Mouse (Mus musculus): ENCODE measurements around the gene Kif28.
"Not testable (repeated sequence)": the region's sequence is repeated elsewhere in the genome, so short reads cannot be mapped to it uniquely, and the experiment has no call there.

Kif28 gene

DNA sequence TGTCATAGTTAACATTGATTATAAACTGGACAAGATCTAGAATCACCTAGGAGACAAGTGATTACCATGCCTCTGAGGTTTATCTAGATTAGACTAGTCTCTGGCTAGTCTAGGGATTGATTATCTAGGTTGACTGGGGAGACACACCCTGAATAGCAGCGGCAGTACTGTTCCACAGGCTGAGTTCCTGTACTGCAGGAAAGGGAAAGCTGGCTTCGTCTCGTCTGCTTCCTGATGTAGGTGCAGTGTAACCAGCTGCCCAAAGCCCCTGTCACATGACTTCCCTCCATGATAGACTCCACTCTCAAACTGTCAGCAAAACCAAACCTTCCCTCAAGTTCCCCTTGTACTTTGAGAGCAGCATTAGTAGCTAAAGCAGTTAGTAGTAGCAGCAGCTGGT is 40.9 kb downstream of the Kif28 start:
- no peak for DNase-seq (ENCODE audit: low spot score)

- DNase-seq (ENCODE audit: low spot score): no peak
Measured at GRCm38 (mm10) chr1:179689479-179689878, 55.6 kb downstream of the Kif28 start.

- DNase-seq (ENCODE audit: low spot score): no peak
Measured at GRCm38 (mm10) chr1:179688914-179689313, 56.2 kb downstream of the Kif28 start.

DNA sequence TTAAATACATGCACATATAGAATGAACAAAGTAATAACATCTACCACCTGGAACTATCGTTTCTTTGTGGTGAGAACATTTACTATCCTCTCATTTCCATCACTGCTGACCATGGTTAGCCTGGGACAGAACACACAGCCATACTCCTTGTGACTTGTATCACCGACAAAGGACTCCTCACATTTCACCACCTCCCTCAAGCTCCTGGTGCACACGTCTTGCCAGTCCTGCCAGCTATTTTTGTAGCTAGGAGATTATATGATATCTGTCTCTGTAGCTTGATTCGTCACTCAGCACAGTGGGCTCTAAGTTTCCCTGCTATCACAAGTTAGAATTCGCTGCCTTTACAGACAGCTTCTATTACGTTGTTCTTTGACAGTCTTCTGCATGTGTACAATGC is 56.7 kb downstream of the Kif28 start:
- no peak for DNase-seq (ENCODE audit: low spot score)

DNA sequence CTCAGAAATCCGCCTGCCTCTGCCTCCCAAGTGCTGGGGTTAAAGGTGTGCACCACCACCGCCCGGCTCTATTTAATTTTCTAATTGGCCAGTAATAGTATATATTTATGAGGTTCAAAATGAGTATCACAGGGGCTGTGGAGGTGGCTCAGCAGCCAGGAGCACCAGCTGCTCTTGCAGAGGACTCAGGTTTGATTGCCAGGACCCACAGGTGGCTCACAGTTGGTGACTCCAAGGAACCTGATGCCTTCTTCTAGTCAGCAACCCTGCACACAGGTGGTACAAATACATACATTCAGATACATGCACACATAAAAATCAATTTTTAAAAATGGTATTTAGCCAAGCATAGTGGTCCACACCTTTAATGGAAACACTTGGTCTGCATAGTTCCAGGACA is 57.1 kb downstream of the Kif28 start:
- DNase-seq (ENCODE audit: low spot score): no peak

GRCm38 (mm10) chr1:179687305-179687704 is 57.8 kb downstream of the Kif28 start:
- no peak for DNase-seq (ENCODE audit: low spot score)

DNA sequence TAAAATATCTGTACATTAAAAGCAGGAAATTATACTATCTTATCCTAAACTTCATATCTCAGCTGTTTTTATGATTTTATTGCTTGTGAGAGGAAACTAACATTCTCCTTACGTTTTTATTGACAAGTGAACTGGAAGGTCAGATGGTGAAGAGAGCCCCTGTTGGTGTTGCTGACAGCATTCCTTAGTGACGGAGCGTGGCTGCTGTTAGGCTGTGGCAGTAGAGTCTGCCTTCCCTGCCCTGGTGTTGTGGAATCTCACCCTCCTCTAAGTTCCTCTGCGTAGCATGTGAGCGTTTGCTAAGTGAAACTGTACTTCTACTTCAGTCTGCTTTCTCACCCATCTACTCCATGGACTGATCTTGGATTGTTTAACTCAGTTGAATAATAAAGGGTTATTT is 58.3 kb downstream of the Kif28 start:
- no peak for DNase-seq (ENCODE audit: low spot score)

DNA sequence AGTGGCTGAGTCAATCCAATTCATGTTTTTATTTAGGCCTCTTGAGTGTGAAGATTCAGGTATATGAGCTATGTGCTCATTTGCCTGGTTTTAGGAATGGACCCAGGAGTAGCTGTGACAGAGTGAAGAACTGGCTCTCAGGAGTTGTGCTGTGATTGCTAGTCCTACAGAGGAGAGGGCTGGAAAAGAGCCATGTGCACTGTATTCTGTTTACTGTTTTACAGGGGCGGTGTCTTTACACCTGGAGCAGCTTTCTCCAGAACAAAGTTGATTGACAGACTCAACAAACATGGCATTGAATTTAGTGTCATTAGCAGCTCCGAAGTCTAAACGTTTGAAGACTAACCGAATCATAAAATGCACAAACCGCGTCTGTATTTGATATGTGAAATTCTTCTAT is 58.7 kb downstream of the Kif28 start:
- no peak for DNase-seq (ENCODE audit: low spot score)

- DNase-seq (ENCODE audit: low spot score): not testable (repeated sequence)
Measured at GRCm38 (mm10) chr1:179682753-179683152, 62.3 kb downstream of the Kif28 start.

- DNase-seq (ENCODE audit: low spot score): peak; percentile 27
Measured at GRCm38 (mm10) chr1:179679326-179679725, 65.7 kb downstream of the Kif28 start.

- DNase-seq (ENCODE audit: low spot score): no peak
Measured at GRCm38 (mm10) chr1:179677031-179677430, 68.0 kb downstream of the Kif28 start.

- DNase-seq (ENCODE audit: low spot score): no peak
Measured at GRCm38 (mm10) chr1:179674355-179674754, 70.7 kb downstream of the Kif28 start.

DNA sequence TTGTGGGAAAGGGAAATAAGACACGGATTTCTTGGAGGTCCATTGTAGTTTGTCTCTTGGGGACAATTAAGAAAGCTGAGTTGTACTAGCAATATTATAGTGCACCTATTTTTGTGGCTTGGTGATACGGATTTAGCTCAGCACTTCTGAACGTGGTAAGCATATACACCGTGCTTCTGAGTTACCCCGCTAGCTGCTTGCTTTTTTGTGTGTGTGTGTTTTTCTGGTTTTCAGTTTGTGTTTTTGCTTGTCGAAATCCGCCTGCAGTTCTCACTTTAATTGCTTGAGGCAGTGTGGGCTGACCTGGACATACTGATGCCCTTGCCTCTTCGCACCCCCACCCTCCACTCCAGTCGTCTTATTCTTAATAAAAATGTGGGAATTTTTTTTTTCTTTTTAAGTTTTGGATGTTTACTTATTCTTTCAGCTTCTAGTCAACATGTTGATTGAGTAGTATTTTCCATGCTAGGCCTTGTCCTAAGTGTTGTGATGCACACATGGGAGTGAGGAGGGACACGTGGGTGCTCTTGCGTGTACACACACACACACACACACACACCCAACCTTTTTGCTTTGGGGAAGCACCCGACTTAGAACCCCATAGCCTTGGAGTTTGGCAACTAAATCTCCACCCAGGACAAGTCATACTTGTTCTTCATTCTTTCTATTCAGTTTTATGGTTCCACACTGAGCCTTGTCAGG is 76.1 kb downstream of the Kif28 start:
- peak; percentile 46 for DNase-seq (ENCODE audit: low spot score)

DNA sequence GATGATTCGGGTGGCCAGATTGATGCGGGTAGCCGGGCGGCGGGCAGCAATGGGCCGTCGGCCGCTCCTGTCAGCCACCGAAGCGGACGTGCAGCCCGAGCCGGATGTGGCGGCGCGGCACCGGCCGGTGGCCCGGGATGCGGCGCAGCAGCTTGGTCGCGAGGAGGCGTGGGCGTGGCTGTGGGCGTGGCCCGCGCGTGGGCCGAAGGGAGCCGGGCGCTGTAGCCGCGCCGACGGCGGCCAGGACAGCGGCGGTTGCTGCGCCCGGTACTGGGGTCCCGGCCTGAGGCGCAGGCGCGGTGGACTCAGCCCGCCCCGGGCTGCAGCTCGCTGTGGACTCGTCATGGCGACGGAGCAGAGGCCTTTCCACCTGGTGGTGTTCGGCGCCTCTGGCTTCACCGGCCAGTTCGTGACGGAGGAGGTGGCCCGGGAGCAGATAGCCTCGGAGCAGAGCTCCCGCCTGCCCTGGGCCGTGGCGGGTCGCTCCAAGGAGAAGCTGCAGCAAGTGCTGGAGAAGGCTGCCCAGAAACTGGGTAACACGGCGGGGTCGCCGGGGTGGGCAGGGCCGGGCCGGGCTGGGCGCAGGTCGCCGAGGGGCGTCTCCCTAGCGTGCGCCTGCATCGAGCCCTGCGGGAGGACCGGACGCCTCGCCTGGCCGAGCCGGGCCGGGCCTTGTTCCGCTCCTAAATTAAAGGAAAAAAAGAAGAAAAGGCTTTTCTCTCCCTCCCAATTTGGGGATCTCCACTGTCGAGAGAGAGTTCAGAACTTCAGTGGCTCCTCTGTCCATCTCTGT is 76.9 kb downstream of the Kif28 start, which contains the start of gene Sccpdh:
TSS of gene Sccpdh (plus strand) at position 198 of the 793 bp plus-strand sequence.
- DNase-seq (ENCODE audit: low spot score): peak; percentile 78

DNA sequence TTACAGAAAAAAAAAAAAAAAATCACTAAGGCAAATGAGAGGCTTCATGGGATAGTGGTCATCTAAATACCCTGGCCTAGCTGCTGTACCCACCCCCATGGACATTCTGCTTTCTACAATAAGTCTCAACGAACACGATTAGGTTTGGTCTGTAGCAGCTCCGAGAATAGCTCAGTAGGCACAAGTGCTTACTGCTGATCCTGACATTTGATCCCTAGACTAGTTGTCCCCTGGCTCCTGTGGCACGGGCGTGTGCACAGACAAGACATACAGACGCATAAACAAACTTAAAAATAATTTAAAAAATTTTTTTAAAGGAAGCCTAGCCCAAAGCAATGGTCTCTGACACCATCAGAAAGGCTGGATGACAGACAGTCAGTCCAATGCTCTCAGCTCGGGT is 77.6 kb downstream of the Kif28 start:
- peak; percentile 17 for DNase-seq (ENCODE audit: low spot score)

DNA sequence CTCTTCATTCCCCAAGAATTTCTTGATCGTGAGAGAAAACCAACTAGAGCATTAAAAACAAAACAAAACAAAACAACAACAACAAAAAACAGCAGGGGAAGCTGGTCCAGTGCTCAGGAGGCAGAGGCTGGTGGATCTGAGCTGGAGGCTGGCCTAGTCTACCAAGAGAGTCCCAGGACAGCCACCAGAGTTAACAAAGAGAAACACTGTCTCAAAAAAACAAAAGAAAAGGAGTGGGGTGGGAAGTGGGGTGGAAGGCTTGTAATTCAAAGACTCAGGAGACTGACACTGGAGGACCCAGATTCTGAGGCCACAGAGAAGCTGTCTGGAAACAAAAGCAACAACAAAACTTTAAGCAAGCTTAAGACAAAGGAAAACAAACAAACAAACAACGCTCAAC is 78.1 kb downstream of the Kif28 start:
- no peak for DNase-seq (ENCODE audit: low spot score)

DNA sequence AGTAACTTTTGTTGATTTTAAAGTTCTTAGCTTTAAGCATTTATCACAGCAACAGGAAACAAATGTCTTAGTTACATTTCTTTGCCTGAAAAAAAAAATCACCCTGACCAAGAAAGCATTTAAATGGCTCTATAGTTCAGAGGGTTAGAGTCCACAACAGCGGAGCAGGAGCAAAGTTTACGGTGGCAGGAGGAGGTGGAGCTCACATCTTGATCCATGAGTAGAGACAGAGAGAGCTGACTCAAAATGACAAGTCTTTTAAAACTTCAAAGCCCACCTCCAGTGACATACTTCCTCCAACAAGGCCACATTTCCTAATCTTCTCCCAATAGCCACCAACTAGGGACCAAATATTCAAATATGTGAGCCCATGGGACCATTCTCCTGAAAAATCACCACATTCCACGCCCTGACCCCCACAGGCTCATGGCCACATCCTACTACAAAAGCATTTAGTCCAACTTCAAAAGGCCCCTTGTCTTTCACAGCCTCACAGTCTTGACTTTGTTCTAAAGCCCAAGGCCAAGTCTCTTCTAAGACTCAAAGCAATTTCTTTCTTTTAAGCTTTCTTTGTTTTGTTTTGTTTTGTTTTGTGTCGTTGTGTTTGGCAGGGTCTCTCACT is 80.7 kb downstream of the Kif28 start:
- DNase-seq (ENCODE audit: low spot score): no peak

DNA sequence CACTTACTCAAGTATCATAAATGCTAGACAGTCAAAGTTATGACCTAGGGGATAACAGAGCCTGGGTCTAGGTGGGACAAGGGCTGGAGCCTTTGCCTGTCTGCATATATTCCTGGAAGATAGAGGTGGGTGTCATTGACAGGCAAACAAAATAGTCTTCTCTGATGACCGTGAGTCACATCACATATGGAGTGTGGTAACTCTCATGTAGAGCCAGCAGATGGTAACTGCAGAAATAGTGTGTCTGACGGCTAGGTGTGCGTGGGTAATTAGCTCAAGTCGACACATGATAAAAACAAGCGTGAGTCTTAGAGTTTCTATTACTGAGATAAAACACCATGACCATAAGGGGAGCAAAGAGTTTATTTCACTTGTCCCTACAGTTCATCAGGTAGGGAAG is 82.0 kb downstream of the Kif28 start:
- DNase-seq (ENCODE audit: low spot score): no peak

DNA sequence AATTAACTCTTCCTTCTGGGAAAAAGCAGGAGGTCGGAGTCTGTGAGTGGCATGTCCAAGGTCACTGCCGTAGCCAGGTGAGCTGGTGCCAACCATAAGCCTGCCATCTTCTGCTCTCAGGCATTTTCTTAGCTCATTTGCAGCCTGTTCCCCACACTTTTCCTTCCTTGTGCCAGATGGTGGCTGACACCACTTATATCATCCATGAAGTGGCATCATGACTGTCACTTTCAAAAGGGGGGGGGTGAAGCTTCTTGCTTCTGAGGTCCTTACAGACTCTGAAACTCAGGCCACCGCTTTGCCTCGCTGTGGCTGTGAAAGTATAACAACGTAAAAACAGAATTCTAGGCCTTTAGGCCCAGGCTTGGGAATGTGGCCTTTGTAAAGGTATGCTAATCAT is 93.8 kb downstream of the Kif28 start:
- no peak for DNase-seq (ENCODE audit: low spot score)

DNA sequence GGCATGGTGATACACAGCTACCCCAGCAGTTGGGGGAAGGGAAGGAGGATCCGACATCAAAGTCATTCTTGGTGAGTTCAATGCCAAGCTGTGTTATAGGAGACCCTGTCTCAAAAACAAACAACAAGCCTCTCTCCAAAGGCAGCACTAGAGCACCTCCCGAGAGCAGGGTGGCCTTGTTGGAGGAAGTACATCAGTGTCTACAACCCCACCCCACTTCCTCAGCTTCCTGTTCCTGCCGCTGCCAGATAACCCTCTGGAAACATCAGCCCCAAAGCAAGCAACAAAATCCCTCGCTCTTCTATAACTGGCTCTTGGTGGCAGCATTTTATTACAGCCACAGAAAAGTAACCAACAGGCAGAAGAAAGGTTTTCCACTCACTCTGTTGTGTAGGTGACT is 94.8 kb downstream of the Kif28 start:
- DNase-seq (ENCODE audit: low spot score): no peak

- no peak for DNase-seq (ENCODE audit: low spot score)
Measured at GRCm38 (mm10) chr1:179649324-179649723, 95.7 kb downstream of the Kif28 start.

- not testable (repeated sequence) for DNase-seq (ENCODE audit: low spot score)
Measured at GRCm38 (mm10) chr1:179648678-179649077, 96.4 kb downstream of the Kif28 start.

- no peak for DNase-seq (ENCODE audit: low spot score)
Measured at GRCm38 (mm10) chr1:179645980-179646268, 99.1 kb downstream of the Kif28 start.

Data from adipocyte (in vitro differentiated cells).